ENCODE assay signal across 8 mouse cellular contexts in the genomic region with DNA sequence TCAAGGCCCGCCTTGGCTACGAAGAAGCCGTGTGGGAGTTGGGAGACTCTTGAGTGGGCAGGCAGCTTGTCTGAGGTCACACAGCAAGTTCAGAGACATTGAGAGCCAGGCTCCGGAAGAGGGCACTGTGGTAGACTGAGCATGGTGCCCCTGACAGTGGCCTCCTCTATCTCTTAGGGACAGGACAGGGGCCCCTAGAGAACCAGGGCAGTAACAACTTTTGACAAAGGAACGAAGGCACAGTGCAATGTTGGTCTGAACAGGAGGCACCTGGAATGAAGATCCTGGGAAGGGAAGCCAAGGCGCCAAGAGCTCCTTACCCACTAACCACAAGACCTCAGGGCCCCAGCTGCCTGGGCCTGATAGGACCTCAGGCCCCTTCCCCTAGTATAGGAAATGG. TPM values are rescaled to one million over a fixed set of nuclear protein-coding genes. Genes with fewer than 3 reads are reported as not detected.
DNase-seq lines count a peak whose midpoint lies in the region; ATAC-seq lines count a peak whose summit lies in the region.
"Had no signal": no experiment of that assay in that cellular context is flagged by ENCODE, and none has a peak within 500 bp of the region (broad histone marks: within the 10 kb centered on the region; RNA-seq: fewer than 3 reads in every experiment).

No protein-coding gene starts in this region.

- no peaks in the 10 kb centered on the region for H3K36me3 ChIP-seq in neural tube, embryonic 11.5 days (ENCODE audit: control insufficient read depth, insufficient read depth, low read length)
- no peaks in the 10 kb centered on the region for H3K36me3 ChIP-seq in midbrain, embryonic 11.5 days (ENCODE audit: control insufficient read depth, insufficient read depth, low read length)
- H3K36me3 ChIP-seq: limb, embryonic 12.5 days had no signal

- H3K4me1 ChIP-seq in neural tube, embryonic 11.5 days (ENCODE audit: control insufficient read depth, insufficient read depth, low read length): peaks cover 11% of the 10 kb centered on the region
- H3K4me1 ChIP-seq in midbrain, embryonic 11.5 days (ENCODE audit: control insufficient read depth, insufficient read depth, low read length): peaks cover 30% of the 10 kb centered on the region

- no peak overlapping the region for H3K4me2 ChIP-seq in neural tube, embryonic 11.5 days (ENCODE audit: low read depth)
- 0 out of 2 replicates have a peak overlapping the region, but pooled peaks have one; percentile 6 for H3K4me2 ChIP-seq in midbrain, embryonic 11.5 days
- H3K4me2 ChIP-seq: limb, embryonic 12.5 days had no signal

- 88% methylated on average over 6 of the region's 6 CpGs for WGBS in neural tube, embryonic 11.5 days
- 92% methylated on average over 6 of the region's 6 CpGs for WGBS in midbrain, embryonic 11.5 days

- DNase-seq in neural tube, embryonic 11.5 days (ENCODE audit: low spot score): no peak
- no peak for DNase-seq in neural tube, embryonic 10.5 days (ENCODE audit: extremely low spot score, low spot score)
- no peak for DNase-seq in midbrain, embryonic 11.5 days (ENCODE audit: low spot score, missing footprints)
- peak; percentile 72 for DNase-seq in thymus, postnatal 4 days
- DNase-seq in ovary, postnatal 14 days (ENCODE audit: low spot score): no peak
- DNase-seq in right cerebral cortex, adult 18-20 months: no peak

- H3K27me3 ChIP-seq in neural tube, embryonic 11.5 days (ENCODE audit: control insufficient read depth, insufficient read depth, low read length): no peaks in the 10 kb centered on the region
- H3K27me3 ChIP-seq in midbrain, embryonic 11.5 days (ENCODE audit: control insufficient read depth, insufficient read depth, low read length): no peaks in the 10 kb centered on the region
- H3K27me3 ChIP-seq: limb, embryonic 12.5 days had no signal

- H3K4me3 ChIP-seq in neural tube, embryonic 11.5 days (ENCODE audit: low read depth, low read length): 0 out of 2 replicates have a peak overlapping the region, but pooled peaks have one; percentile 0
- H3K4me3 ChIP-seq in midbrain, embryonic 11.5 days (ENCODE audit: low read depth, low read length): no peak overlapping the region
- H3K4me3 ChIP-seq: limb, embryonic 12.5 days had no signal

- H3K27ac ChIP-seq in neural tube, embryonic 11.5 days (ENCODE audit: low read depth, low read length): no peak overlapping the region
- H3K27ac ChIP-seq in midbrain, embryonic 11.5 days (ENCODE audit: low read depth, low read length): no peak overlapping the region
- H3K27ac ChIP-seq: limb, embryonic 12.5 days had no signal

- no peak overlapping the region for H3K9ac ChIP-seq in neural tube, embryonic 11.5 days (ENCODE audit: low read length)
- no peak overlapping the region for H3K9ac ChIP-seq in midbrain, embryonic 11.5 days (ENCODE audit: low read length)
- H3K9ac ChIP-seq: limb, embryonic 12.5 days had no signal

- H3K9me3 ChIP-seq in neural tube, embryonic 11.5 days (ENCODE audit: control insufficient read depth, low read length): no peaks in the 10 kb centered on the region
- no peaks in the 10 kb centered on the region for H3K9me3 ChIP-seq in midbrain, embryonic 11.5 days (ENCODE audit: control insufficient read depth, low read length)
- H3K9me3 ChIP-seq: limb, embryonic 12.5 days had no signal

- no peak for ATAC-seq in neural tube, embryonic 11.5 days (ENCODE audit: insufficient read depth, low FRiP score, low TSS enrichment)
- peak; percentile 45 for ATAC-seq in granulocyte monocyte progenitor cell, adult 5-6 weeks (replicated peaks; ENCODE audit: poor library complexity, severe bottlenecking)
- no peak for ATAC-seq in midbrain, embryonic 11.5 days (ENCODE audit: low FRiP score)

RNA-seq across cellular contexts. Expression of gene Adgrg1, which starts 10.5 kb away (rescaled TPM):
- 133 and 140 TPM in 2 replicates for polyA plus RNA-seq in neural tube, embryonic 11.5 days (2014; fragmentation: Nextera tagmentation; extraction: Ambion mirVana)
- 115 and 208 TPM in 2 replicates for total RNA-seq in granulocyte monocyte progenitor cell, adult 5-6 weeks (2014; fragmentation: Nextera tagmentation)
- total RNA-seq in granulocyte monocyte progenitor cell, adult 5-6 weeks (2017): 50.3 and 50.9 TPM in 2 replicates
- 153 and 157 TPM in 2 replicates for polyA plus RNA-seq in midbrain, embryonic 11.5 days (2014; fragmentation: Nextera tagmentation; extraction: Ambion mirVana)

RNA-seq across cellular contexts. Expression of gene Adgrg3, which starts 32.5 kb away (rescaled TPM):
- polyA plus RNA-seq in neural tube, embryonic 11.5 days (2014; fragmentation: Nextera tagmentation; extraction: Ambion mirVana): 3.5 and 4.1 TPM in 2 replicates
- total RNA-seq in granulocyte monocyte progenitor cell, adult 5-6 weeks (2014; fragmentation: Nextera tagmentation): 142 and 175 TPM in 2 replicates
- total RNA-seq in granulocyte monocyte progenitor cell, adult 5-6 weeks (2017): 170 and 173 TPM in 2 replicates
- 2.6 and 2.8 TPM in 2 replicates for polyA plus RNA-seq in midbrain, embryonic 11.5 days (2014; fragmentation: Nextera tagmentation; extraction: Ambion mirVana)
